Mouse (Mus musculus): ENCODE measurements at regions not wholly inside any gene's neighbourhood (a gene's known extent, or its start where the extent isn't known, plus 50 kb on each side); places are given as distances from the start of the nearest gene placed in this dataset.

DNA sequence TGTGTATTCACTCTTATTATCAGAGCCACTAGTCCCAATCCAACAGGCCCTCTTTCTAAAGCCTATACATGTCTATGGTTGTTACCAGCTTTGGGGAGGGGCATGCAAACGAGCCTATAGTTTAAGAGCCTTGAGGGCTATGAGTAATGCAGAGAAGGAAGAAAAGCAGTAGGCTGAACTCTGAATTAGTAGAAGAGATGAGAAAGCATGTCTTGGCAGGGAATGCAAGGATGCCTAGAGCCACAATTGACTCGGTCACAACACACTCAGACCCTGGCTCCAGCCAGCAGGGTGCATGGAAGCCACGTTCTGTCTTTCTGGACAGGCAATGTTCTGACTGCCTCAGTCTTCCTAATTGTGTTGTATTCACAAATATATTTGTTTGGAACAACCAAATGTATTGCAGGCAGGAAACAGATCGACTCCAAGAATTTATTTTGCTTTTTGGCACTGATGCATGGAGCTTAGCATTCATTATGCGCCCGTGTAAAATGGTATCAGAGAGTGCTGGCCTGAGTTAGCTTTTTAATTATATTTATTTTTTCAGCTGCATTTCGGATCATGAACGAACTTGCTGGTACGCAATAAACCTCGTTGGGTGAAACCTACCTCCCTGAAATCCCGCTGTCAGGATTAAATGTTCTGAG lies 110.2 kb downstream of the Rybp start:
- no peak for DNase-seq (ENCODE audit: low spot score in 2 of 2)

DNA sequence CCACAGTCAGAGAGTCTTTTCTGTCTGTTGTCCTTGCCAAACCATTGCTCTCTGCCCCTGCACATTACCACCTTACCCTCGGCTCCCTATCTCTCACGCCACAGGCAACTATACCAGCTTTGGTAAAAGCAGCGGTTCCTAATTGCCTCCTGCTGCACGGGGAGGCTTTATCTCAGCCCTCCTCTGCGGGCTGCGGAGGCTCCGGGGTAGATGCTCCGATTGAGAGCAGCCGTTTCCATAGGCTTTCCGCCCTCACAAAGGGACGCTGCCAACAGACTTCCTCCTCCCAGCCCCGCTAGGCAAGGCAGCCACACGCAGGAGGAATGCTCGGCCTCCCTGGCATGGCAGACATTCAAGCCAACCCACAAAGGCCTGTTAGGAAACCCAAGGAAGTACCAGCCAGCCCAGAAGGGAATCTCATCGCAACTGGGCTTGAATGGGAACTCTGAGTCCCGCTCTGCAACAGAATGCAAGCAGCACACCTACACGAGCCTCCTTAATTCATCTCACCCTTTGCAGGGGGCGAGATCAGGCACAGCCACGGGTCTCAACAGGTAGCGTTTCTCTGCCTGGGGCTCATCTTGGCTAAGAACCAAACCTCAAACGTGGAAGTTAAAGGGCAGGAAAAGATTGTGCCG lies 116.5 kb downstream of the Rybp start:
- peak in 1 of 2 experiments; percentile 44 for DNase-seq (ENCODE audit: low spot score in 2 of 2)

DNA sequence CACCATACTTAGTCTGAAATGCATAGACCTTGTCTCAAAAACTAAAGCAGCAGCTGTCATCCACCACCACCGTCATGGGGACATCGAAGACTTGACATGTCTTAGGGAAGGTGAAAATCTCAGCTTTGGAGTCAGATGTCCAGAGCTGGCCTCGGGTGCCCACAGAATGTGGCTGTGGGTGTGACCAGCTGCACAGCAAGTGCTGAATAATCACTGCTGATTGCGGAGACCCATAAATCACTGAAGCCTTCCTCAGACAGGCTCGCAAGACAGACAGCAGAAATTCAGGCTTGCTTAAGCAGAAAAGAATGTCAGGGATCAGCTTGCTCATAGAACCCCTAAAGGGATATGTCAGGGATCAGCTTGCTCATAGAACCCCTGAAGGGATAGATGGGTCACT lies 120.0 kb downstream of the Rybp start:
- no peak for DNase-seq (ENCODE audit: low spot score in 2 of 2)

DNA sequence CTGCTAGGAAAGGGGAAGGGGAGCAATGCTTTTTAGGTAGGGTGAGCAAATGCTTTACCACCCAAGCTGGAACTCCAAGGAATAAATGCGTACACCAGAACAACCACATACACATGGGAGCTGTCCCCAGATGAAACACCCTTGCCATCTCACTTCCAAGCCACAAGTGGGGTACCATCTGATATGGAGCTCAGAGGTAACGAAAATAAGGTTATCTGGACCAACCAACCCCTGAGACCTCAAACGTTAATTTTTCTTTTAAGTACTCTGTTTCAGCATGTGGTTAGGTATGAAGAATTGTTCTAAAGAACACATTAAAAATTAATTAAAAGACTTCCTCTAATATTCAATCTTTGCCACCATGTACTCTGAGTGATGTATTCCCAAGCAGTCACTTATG lies 121.5 kb downstream of the Rybp start:
- no peak for DNase-seq (ENCODE audit: low spot score in 2 of 2)

DNA sequence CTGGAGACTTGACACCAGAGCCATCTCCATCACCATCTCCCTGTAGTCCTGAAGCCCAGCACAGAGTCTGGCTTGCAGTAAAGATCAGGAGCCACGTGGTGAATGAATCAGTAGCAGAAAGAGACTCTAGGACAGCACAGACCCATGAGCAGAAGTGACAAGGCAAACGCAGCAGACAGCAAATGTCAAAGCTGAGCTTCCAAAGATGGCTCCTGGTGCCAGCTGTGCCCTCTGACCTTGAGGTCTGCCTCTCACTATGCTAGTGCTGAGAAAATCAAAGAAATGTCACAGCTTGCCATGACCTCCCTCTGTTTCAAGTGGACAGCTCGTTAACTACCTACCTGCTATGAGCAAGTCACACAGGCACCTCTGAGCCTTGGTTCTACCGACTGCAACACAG lies 123.1 kb downstream of the Rybp start:
- DNase-seq (ENCODE audit: low spot score in 2 of 2), result no peak

DNA sequence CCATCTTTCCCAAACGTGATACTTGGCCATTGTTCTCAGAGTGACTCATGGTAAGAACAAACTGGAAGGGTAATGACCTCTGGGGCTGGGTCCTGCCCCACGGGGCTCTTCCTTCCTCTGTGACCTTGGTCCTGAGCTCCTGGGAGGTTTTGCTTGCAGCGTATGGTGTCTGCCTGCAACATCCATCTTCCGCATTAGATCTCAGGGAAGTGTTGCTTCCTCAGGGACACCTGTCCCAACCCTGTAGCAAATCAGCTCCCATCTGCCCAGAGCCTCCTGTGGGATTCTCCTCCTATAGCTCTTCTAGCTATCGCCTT lies 123.5 kb downstream of the Rybp start:
- DNase-seq (ENCODE audit: low spot score in 2 of 2), result no peak

DNA sequence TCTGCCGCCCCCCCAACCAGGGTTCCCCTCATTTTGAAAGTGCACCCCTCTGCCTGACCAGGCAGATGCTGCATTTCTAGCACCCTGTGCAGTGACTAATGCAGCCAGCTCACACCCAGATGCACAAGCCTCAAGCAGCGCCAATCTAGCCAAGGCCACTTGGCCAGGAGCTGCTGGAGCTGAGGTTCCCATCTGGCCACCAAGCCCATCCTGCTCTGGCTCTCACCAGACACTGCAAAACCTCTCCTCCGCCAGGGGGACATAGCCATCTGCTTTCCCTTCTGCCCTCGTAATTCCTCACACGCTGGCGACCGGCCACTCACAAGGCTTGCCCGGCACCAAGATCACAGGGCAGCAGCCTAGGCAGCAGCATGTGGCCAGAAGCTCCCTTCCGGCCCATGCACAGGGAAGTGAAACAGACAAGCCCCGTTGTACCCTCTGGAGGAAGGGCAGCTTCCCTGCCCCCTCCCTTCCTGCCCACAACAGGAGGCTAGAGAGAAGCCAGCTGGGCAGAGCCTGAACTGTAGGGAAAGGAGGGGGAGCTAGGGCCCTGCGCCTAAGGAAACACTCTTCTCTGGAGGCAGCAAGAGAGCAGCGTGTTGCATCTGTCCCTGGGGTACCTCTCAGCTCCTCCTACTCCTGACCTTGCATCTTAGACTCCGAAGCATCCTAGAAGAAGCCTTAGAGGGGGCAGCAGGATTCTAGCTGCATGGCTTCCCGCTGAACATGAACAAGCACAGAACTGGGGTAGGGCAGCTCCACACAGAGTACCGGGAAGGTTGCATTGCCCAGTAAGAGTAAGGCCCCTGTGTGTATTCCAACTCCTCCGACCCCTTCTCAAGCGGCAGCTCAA lies 124.1 kb downstream of the Rybp start:
- DNase-seq (ENCODE audit: low spot score in 2 of 2), result peak; percentile 78 to 79

DNA sequence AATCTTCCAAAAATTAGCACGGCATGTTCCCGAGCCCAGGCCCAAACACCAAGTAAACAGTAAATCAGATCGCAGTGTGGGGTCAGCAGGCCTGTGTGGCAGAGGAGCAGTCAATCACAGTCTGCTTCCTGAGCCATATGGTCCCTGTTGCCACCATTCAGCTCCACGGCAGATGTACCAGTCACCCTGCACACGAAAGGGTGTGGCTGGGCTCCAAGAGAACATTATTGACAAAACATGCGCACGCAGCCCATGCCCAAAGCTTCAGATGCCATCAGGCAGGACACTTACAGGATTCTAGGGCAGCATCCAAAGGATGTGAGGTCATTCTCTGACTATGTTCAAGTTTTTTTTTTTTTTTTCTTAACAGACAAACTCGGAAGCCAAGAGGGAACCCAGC lies 126.6 kb downstream of the Rybp start:
- DNase-seq (ENCODE audit: low spot score in 2 of 2), result no peak

DNA sequence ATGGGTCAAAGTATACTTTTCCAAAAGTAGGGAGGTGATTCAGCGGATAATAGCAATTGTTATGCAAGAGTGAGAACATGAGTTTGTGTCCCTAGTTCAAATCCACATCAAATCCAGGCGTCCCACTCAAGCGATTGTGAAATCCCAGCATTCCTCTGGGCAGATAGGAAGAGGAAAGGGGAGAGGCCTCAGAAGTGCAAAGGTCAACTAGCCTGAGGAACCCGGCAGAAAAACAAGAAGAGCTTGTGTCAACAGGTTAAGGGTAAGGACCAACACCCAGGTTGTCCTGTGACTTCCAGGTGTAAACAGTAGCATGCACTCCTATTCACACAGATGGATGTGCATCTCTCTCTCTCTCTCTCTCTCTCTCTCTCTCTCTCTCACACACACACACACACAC lies 127.5 kb downstream of the Rybp start:
- DNase-seq (ENCODE audit: low spot score in 2 of 2), result no peak

DNA sequence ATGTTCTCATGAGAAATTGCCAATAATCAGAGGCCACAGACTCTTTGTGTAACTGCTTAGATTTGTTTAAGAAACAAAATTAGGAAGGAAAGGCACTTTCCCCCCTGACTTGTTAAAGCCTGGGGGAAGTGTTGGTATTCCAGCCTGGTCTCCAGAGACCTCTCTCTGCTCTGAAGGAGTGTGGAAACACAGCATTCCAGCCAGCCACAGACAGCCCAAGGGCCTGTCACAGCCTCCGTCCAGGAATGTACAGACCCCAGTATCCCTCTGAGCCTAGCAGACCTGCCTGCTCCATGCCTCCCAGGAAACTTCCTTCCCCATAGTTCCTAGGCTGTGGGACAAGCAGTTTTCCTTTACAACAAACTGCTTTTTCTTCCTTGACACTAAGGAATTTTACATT lies 128.0 kb downstream of the Rybp start:
- DNase-seq (ENCODE audit: low spot score in 2 of 2), result no peak

DNA sequence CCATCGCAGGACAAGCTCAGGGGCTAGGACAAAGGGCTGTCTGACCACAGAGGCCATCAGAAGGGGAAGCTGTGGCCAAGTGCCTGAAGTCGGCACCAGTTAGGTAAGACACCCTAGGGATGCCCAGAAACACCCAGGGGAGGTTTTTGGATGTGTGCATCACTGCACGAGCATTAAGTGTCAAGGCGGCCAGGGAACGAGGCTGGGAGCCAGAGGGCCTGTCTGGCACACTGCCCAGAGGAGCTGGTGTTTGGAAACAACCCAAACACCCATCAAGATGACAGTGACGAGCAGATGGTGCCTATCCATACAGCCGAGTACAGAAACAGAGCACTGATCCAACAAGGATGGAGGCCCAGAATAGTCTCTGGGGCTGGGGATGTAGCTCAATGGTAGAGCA lies 130.0 kb downstream of the Rybp start:
- DNase-seq (ENCODE audit: low spot score in 2 of 2), result peak; percentile 31 to 44

DNA sequence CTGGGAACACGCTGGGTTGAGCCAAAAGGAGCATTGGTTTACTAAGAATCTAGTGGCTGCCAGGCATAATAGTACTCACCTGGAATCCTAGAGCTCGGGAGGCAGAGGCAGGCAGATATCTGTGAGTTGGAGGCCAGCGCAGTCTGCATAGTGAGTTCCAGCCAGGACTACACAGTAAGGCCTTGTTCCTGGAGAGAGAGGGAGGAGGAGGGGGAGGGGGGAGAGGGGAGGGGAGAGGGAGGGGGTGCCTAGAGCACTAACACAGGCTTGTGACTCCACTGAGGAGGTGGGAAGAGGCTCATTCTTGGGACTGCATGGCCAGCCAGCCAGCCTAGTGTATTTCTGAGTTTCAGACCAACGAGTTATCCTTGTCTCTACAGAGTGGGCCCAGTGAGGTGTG lies 131.1 kb downstream of the Rybp start:
- no peak for DNase-seq (ENCODE audit: low spot score in 2 of 2)

DNA sequence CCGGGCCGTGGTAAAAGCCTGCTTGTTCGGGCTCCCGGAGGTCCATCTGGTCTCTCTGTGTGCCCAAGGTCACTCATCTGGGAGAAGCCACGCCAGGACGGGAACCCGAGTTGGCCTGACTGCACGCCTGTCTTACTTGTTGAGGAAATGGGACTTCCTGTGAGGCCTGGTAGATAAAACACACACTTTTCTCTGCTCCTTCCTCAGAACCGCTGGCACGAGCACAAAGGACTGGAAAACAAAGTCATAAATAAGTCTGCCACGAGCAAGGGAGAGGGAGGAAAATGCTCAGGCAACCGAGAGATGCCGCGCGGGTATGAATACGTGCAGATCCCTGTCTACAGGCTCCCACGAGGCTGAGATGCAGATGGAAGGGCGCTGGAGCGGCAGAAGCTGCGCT lies 131.6 kb downstream of the Rybp start:
- DNase-seq (ENCODE audit: low spot score in 2 of 2), result no peak

DNA sequence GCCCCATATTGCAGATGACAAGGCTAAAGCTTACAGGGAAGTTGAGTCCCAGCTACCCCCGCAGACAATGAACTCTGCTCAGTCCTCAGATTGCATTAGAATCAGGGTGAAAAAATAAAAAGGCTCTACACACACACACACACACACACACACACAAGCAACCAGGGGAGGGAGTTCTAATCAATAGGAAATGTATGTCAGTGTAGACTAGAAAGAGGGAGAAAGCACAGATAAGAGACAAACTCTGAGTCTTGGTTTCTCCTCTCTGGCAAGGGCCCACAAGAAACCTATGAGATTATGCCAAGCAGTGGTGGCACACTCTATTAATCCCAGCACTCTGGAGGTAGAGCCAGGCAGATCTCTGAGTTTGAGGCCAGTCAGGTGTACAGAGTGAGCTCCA lies 135.8 kb downstream of the Rybp start:
- DNase-seq (ENCODE audit: low spot score in 2 of 2), result no peak

DNA sequence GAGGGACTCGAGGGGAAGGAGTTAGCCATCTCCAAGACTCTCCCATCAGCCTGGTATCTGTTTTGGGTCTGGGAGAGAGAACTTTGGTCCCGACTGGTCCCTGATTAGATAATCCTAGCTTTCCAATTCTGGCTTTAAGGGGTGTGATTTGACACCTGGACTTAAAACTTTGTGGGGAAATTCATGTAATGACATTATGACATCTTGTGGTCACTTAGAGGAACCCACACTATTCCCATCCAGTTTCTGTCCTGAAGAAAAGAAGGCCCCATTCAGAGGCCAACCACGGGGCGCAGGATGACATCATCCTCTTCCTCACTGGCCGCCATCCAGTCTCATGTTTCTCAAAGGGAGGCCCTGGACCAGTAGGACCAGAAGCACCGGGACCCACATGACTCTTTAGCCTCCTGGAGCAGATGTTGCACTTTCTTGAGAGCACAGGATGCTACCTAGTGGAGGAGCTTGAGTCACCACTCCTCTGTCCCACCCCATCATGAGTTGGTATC lies 136.5 kb downstream of the Rybp start:
- DNase-seq (ENCODE audit: low spot score in 2 of 2), result no peak

DNA sequence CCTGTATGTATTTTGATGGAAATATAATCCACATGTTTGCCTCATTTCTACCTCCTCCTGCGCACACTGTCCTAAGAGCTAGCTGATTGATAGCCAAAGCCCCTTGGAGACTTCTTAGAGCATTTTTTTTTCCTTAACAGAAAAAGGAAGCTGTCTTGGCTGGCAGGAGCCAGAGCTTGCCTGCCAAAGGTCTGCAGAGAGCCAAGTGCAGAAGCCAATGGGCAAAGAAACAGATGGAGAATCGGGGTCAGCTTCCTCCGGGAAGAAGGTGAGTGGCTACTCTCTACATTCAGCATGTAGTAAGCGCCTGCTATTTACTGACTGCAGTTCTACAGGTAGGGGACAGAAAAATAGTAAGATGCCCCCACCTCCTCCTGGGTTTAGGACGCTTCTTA lies 137.8 kb downstream of the Rybp start:
- no peak for DNase-seq (ENCODE audit: low spot score in 2 of 2)

DNA sequence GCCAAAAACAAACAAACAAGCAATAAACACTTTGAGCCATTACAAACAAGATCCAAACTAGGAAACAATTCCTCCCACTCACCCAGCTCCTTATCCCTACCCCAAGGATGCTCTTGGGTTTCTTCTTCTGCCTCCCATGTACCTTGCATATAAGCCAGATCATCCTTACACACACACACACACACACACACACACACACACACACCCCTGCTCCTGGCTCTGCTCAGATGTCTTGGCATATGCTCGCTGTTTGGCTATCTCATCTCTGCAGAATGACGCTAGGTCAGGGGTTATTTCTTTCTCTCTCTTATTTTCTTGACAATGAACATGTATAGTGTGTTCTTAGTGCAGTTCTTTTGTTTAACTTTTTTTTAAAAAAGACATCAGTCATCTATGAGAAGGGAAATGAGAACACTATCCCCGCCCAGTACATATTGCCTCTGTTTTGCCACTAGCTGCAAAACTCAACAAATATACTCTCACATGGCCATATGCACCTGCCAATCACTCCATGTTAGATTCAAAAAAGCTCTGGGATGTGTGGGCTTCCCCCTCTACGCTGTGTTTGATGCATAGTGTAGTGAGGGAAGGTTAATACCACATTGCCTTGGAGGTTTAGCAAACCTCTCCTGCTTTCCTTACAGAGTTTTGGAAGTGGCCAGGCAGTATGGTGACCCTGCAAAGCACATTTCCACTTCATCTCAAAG lies 138.4 kb downstream of the Rybp start:
- DNase-seq (ENCODE audit: low spot score in 2 of 2), result no peak

DNA sequence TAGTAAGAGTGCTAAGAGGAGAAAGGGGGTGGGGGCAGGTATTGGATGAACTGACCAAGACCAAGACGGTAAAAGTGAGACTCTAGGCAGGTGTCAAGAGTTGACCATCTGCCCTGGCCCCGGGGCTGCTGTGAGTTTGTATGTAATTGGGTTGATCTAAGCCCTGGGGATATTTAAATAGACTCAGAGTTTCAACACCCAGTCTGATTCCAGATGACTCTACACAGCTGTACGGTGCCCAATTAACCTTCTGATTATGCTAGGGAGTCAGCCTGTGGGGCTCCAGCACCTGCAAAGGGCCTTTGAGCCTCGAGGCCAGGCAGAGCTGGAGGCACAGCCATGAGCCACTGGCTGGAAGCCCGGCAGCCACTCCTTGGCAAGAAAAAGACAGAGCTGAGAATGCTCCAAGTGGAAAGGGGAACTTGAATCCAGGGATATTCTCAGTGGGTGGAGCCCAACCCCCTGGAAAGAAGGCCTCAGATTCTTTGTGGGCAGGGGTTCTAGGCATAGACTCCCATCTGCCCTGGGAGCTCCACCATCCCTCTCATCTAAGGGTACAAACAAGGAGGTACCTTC lies 140.8 kb downstream of the Rybp start:
- DNase-seq (ENCODE audit: low spot score in 2 of 2), result no peak

DNA sequence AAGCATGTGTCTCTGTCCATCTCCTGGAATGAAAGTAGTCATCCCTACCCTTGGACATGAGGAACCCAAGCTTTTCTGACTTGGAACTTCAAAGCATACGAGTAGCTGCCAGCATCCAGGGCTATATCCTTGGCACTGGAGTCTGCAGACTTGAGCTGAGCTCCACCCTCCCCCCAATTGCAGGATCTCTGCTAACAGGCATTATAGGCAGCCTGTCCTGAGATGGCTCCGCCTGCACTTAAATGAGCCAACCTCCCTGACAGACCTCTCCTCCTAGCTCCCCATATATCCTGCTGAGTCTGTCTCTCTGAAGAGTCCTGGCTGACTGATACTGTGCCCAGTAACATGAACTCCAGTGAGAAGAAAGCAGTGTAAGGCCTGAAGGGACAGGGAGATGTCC lies 141.4 kb downstream of the Rybp start:
- DNase-seq (ENCODE audit: low spot score in 2 of 2), result no peak

DNA sequence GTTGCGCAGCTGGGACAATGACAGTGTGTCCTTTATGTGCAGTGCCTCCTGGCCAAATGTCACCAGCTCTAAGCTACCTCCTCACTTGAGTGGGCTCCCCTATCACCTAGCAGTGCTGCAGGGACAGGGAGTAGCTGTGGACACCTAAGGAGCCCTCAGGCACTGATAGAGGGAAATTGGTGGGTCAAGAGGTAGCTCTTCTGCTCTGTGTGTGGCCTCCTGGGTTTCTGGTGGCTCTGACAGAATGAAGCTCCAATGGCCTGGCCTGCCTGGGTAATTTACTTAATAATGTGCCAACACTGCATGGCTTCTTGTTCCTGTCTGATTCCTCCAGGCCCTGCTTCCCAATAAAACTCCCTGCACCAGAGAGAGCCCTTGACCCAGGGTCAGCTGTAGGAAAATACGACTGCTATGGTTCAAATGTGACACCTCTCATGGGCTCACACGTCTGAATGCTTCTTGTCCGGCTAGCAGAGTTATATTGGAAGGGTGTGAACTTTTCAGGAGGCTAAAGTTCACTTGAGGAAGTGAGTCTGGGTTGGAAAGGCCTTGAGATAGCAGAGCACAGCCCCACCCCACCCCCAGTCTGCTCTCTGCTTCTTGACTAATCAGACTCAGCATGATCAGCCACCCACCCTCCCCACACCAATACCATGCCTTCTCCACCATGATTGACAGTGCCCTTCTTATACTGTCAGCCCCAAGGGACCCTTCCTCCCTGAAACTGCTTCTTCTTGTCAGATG lies 142.6 kb downstream of the Rybp start:
- DNase-seq (ENCODE audit: low spot score in 2 of 2), result no peak

DNA sequence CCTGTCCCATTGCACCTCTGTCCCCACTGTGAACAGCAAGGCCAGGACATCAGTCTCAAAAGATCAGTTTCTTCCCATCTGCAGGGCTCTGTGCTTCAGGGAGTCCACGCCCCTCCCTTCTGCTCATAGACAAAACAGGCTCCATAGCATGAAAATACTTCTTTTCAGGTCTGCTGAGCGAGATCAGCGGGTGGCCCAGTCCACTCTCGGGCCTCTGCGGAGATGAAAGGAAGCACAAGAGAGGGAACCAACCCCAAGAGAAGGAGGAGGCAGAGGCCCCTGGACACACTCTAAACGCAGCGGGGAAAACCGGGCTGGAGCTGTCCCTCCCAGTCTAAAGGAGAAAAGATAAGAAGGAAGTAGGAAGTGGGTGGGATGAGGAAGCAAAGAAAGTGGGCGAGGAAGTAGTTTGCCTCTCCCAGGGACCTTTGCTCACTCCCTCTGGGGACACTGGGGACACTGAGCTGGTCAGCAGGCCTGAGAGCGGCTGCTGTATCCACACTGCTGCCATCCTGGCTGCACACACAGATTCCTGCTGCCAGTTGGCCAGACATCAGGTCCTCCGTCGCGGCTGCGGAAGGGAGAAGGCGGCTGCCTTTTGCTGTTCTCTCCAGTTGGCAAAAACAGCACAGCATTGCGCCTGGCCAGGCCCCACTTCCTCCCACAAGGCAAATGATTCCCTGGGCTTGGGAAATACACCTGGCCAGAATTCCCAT lies 143.5 kb downstream of the Rybp start:
- peak; percentile 51 to 71 for DNase-seq (ENCODE audit: low spot score in 2 of 2)

Measured in frontal cortex, postnatal 10 days (tissue).